Mouse (Mus musculus): ENCODE results near the gene Stard9. TPM values are rescaled to one million over a fixed set of nuclear protein-coding genes. Genes with fewer than 3 reads are reported as not detected.
"Not testable (repeated sequence)": the region's sequence is repeated elsewhere in the genome, so short reads cannot be mapped to it uniquely, and the experiment has no call there.

Stard9 gene
- polyA plus RNA-seq, 1 experiment from 2014 or later, result 1.3 TPM

- H3K9ac ChIP-seq (replicated peaks), result no peak overlapping the region
- WGBS (ENCODE audit: insufficient replicate concordance), result 71% methylated on average over 2 of the region's 2 CpGs
- DNase-seq (no peak), ATAC-seq (no peak)
- TF ChIP-seq CTCF (IDR thresholded peaks at IDR 0.05; ENCODE audit: low read depth) (peak; percentile 56), EP300 (IDR thresholded peaks at IDR 0.05; ENCODE audit: low read depth) (no peak)
- no peaks in the 10 kb centered on the region for H3K4me1 ChIP-seq (ENCODE audit: insufficient read depth)
- no peak overlapping the region for H3K4me2 ChIP-seq (ENCODE audit: low read depth, low read length)
- H3K36me3 ChIP-seq (replicated peaks; ENCODE audit: insufficient read depth, low read length), result peaks cover 7% of the 10 kb centered on the region; the same call in 1 of the 2 replicates
- H3K27me3 ChIP-seq (ENCODE audit: insufficient read depth, low read length), result no peaks in the 10 kb centered on the region
- no peaks in the 10 kb centered on the region for H3K9me3 ChIP-seq (ENCODE audit: low read length)
- no peak overlapping the region for H3K27ac ChIP-seq (ENCODE audit: low read depth)
- H3K4me3 ChIP-seq (ENCODE audit: low read depth, low read length), result no peak overlapping the region
Measured at GRCm38 (mm10) chr2:120670253-120670652, 41.3 kb downstream of the Stard9 start.

GRCm38 (mm10) chr2:120681151-120681550, 52.2 kb downstream of the Stard9 start:
- not testable (repeated sequence) for ATAC-seq; H3K27ac ChIP-seq (ENCODE audit: low read depth); DNase-seq; H3K9me3 ChIP-seq (ENCODE audit: low read length); H3K36me3 ChIP-seq (replicated peaks; ENCODE audit: insufficient read depth, low read length); H3K27me3 ChIP-seq (ENCODE audit: insufficient read depth, low read length); H3K4me1 ChIP-seq (ENCODE audit: insufficient read depth); H3K4me2 ChIP-seq (ENCODE audit: low read depth, low read length); H3K9ac ChIP-seq (replicated peaks); H3K4me3 ChIP-seq (ENCODE audit: low read depth, low read length)
- 86% methylated on average over 7 of the region's 7 CpGs for WGBS (ENCODE audit: insufficient replicate concordance)

GRCm38 (mm10) chr2:120697767-120698166, 68.8 kb downstream of the Stard9 start:
- ATAC-seq (peak; percentile 83), DNase-seq (no peak)
- H3K9me3 ChIP-seq (ENCODE audit: low read length), result no peaks in the 10 kb centered on the region
- TF ChIP-seq CTCF (IDR thresholded peaks at IDR 0.05; ENCODE audit: low read depth), result peak; percentile 21; the same call in 1 of the 2 replicates
- peak; percentile 84 for TF ChIP-seq EP300 (IDR thresholded peaks at IDR 0.05; ENCODE audit: low read depth)
- no peaks in the 10 kb centered on the region for H3K4me1 ChIP-seq (ENCODE audit: insufficient read depth)
- peaks cover 11% of the 10 kb centered on the region for H3K36me3 ChIP-seq (replicated peaks; ENCODE audit: insufficient read depth, low read length)
- no peak overlapping the region for H3K4me2 ChIP-seq (ENCODE audit: low read depth, low read length)
- H3K27ac ChIP-seq (ENCODE audit: low read depth), result no peak overlapping the region
- H3K27me3 ChIP-seq (ENCODE audit: insufficient read depth, low read length), result no peaks in the 10 kb centered on the region
- WGBS (ENCODE audit: insufficient replicate concordance), result 56% methylated on average over 5 of the region's 5 CpGs
- H3K4me3 ChIP-seq (ENCODE audit: low read depth, low read length), result no peak overlapping the region
- no peak overlapping the region for H3K9ac ChIP-seq (replicated peaks)

- 55% methylated on average over 3 of the region's 3 CpGs for WGBS (ENCODE audit: insufficient replicate concordance)
- ATAC-seq, result no peak
- no peak overlapping the region for H3K4me2 ChIP-seq (ENCODE audit: low read depth, low read length)
- H3K27ac ChIP-seq (ENCODE audit: low read depth), result no peak overlapping the region
- no peak overlapping the region for H3K9ac ChIP-seq (replicated peaks)
- H3K4me3 ChIP-seq (ENCODE audit: low read depth, low read length), result no peak overlapping the region
- no peaks in the 10 kb centered on the region for H3K27me3 ChIP-seq (ENCODE audit: insufficient read depth, low read length)
- TF ChIP-seq EP300 (IDR thresholded peaks at IDR 0.05; ENCODE audit: low read depth) (no peak), CTCF (IDR thresholded peaks at IDR 0.05; ENCODE audit: low read depth) (no peak)
- DNase-seq, result no peak
- H3K9me3 ChIP-seq (ENCODE audit: low read length), result no peaks in the 10 kb centered on the region
- H3K4me1 ChIP-seq (ENCODE audit: insufficient read depth), result no peaks in the 10 kb centered on the region
- H3K36me3 ChIP-seq (replicated peaks; ENCODE audit: insufficient read depth, low read length), result peaks cover 7% of the 10 kb centered on the region
Measured at GRCm38 (mm10) chr2:120700379-120700885, 71.5 kb downstream of the Stard9 start.

GRCm38 (mm10) chr2:120702675-120703074, 73.8 kb downstream of the Stard9 start:
- no peaks in the 10 kb centered on the region for H3K9me3 ChIP-seq (ENCODE audit: low read length)
- WGBS (ENCODE audit: insufficient replicate concordance), result 42% methylated on average over 5 of the region's 5 CpGs
- no peak for DNase-seq
- no peaks in the 10 kb centered on the region for H3K4me1 ChIP-seq (ENCODE audit: insufficient read depth)
- no peak for TF ChIP-seq EP300 (IDR thresholded peaks at IDR 0.05; ENCODE audit: low read depth)
- TF ChIP-seq CTCF (IDR thresholded peaks at IDR 0.05; ENCODE audit: low read depth), result no peak
- H3K4me2 ChIP-seq (ENCODE audit: low read depth, low read length), result no peak overlapping the region
- H3K9ac ChIP-seq (replicated peaks), result no peak overlapping the region
- H3K4me3 ChIP-seq (ENCODE audit: low read depth, low read length), result no peak overlapping the region
- no peaks in the 10 kb centered on the region; the same call in 1 of the 2 replicates for H3K36me3 ChIP-seq (replicated peaks; ENCODE audit: insufficient read depth, low read length)
- ATAC-seq, result no peak
- no peak overlapping the region for H3K27ac ChIP-seq (ENCODE audit: low read depth)
- H3K27me3 ChIP-seq (ENCODE audit: insufficient read depth, low read length), result no peaks in the 10 kb centered on the region

GRCm38 (mm10) chr2:120707041-120707440, 78.1 kb downstream of the Stard9 start:
- no peak overlapping the region for H3K4me3 ChIP-seq (ENCODE audit: low read depth, low read length)
- no peak overlapping the region for H3K9ac ChIP-seq (replicated peaks)
- no peaks in the 10 kb centered on the region for H3K4me1 ChIP-seq (ENCODE audit: insufficient read depth)
- TF ChIP-seq EP300 (IDR thresholded peaks at IDR 0.05; ENCODE audit: low read depth), result no peak
- no peak for TF ChIP-seq CTCF (IDR thresholded peaks at IDR 0.05; ENCODE audit: low read depth)
- H3K4me2 ChIP-seq (ENCODE audit: low read depth, low read length), result no peak overlapping the region
- H3K9me3 ChIP-seq (ENCODE audit: low read length), result no peaks in the 10 kb centered on the region
- ATAC-seq (no peak), DNase-seq (no peak)
- no peaks in the 10 kb centered on the region for H3K36me3 ChIP-seq (replicated peaks; ENCODE audit: insufficient read depth, low read length)
- H3K27ac ChIP-seq (ENCODE audit: low read depth), result no peak overlapping the region
- no peaks in the 10 kb centered on the region for H3K27me3 ChIP-seq (ENCODE audit: insufficient read depth, low read length)

GRCm38 (mm10) chr2:120710154-120710553, 81.2 kb downstream of the Stard9 start:
- no peak for DNase-seq
- no peaks in the 10 kb centered on the region for H3K4me1 ChIP-seq (ENCODE audit: insufficient read depth)

More at GRCm38 (mm10) chr2:120710154-120710553, 81.2 kb downstream of the Stard9 start:
- Histone ChIP-seq H3K9ac (replicated peaks) (no peak overlapping the region), H3K4me2 (ENCODE audit: low read depth, low read length) (no peak overlapping the region), H3K9me3 (ENCODE audit: low read length) (no peaks in the 10 kb centered on the region), H3K36me3 (replicated peaks; ENCODE audit: insufficient read depth, low read length) (peaks cover 20% of the 10 kb centered on the region), H3K27me3 (ENCODE audit: insufficient read depth, low read length) (no peaks in the 10 kb centered on the region), H3K27ac (ENCODE audit: low read depth) (no peak overlapping the region), H3K4me3 (ENCODE audit: low read depth, low read length) (no peak overlapping the region)
- no peak for ATAC-seq
- 41% methylated on average over 3 of the region's 3 CpGs for WGBS (ENCODE audit: insufficient replicate concordance)
- TF ChIP-seq CTCF (IDR thresholded peaks at IDR 0.05; ENCODE audit: low read depth), result no peak
- TF ChIP-seq EP300 (IDR thresholded peaks at IDR 0.05; ENCODE audit: low read depth), result no peak
